Mouse (Mus musculus): ENCODE results near the gene Zfp941.

GRCm38 (mm10) chr7:140805704-140806103 lies 16.3 kb downstream of the Zfp941 start:
- TF ChIP-seq CTCF (conservative IDR thresholded peaks at IDR 0.05; ENCODE audit: low read length) (peak; percentile 87), NANOG (IDR thresholded peaks at IDR 0.05; ENCODE audit: borderline replicate concordance, low read length) (no peak), POU5F1 (IDR thresholded peaks at IDR 0.05; ENCODE audit: borderline replicate concordance, low read length) (no peak)

Measured in E14TG2a.4 (cell line).